Mouse (Mus musculus) ZHBTc4 (cell line): Measurements from ENCODE around the gene Mrps11.
A peak's percentile ranks its signal among the peaks of the same experiment; 100 is the strongest.

Source experiments
- DNase-seq: peaks from one replicate; pipeline ENCODE4 v3.0.0-alpha.2; 2011; ENCODE audit warnings: low read depth, low spot score

Mrps11 gene

GRCm38 (mm10) chr7:78793895-78794570 is 11.1 kb downstream of the Mrps11 start:
- no peak for DNase-seq

- DNase-seq: no peak
Measured at GRCm38 (mm10) chr7:78794571-78795092, 11.7 kb downstream of the Mrps11 start.

- no peak for DNase-seq
Measured at GRCm38 (mm10) chr7:78796624-78797023, 13.7 kb downstream of the Mrps11 start.

GRCm38 (mm10) chr7:78797843-78798455 is 15.0 kb downstream of the Mrps11 start:
- DNase-seq: no peak

GRCm38 (mm10) chr7:78799730-78800496 is 17.0 kb downstream of the Mrps11 start:
- DNase-seq: no peak

- peak; percentile 52 for DNase-seq
Measured at GRCm38 (mm10) chr7:78803841-78804240, 20.9 kb downstream of the Mrps11 start.

GRCm38 (mm10) chr7:78807192-78807591 is 24.3 kb downstream of the Mrps11 start:
- no peak for DNase-seq

GRCm38 (mm10) chr7:78813791-78814190 is 30.9 kb downstream of the Mrps11 start:
- DNase-seq: no peak

- DNase-seq: no peak
Measured at GRCm38 (mm10) chr7:78814766-78815165, 31.8 kb downstream of the Mrps11 start.

GRCm38 (mm10) chr7:78818336-78818735 is 35.4 kb downstream of the Mrps11 start:
- no peak for DNase-seq

- DNase-seq: peak; percentile 14
Measured at GRCm38 (mm10) chr7:78826682-78827385, 43.9 kb downstream of the Mrps11 start.

GRCm38 (mm10) chr7:78827749-78828362 is 44.9 kb downstream of the Mrps11 start:
- no peak for DNase-seq

- no peak for DNase-seq
Measured at GRCm38 (mm10) chr7:78835656-78836055, 52.7 kb downstream of the Mrps11 start.

GRCm38 (mm10) chr7:78837250-78837649 is 54.3 kb downstream of the Mrps11 start:
- no peak for DNase-seq

- no peak for DNase-seq
Measured at GRCm38 (mm10) chr7:78841601-78842000, 58.7 kb downstream of the Mrps11 start.
